Mouse (Mus musculus) neural tube, embryonic 11.5 days (tissue): ENCODE measurements around the gene Dnmt3a. TPM values are rescaled to one million over a fixed set of nuclear protein-coding genes. Genes with fewer than 3 reads are reported as not detected.
A peak's percentile ranks its signal among the peaks of the same experiment; 100 is the strongest.
"Not testable (repeated sequence)": the region's sequence is repeated elsewhere in the genome, so short reads cannot be mapped to it uniquely, and the experiment has no call there.

ENCODE experiments used
- ATAC-seq: fragments of 200-750 bp; cut with Nextera tagmentation; 2 replicates; pipeline ENCODE4 v1.8.0; 2017; ENCODE audit warnings: moderate number of reproducible peaks, mild to moderate bottlenecking, moderate TSS enrichment, moderate library complexity; ENCODE audit not compliant: insufficient read depth, low FRiP score, low TSS enrichment
- DNase-seq: peaks from one replicate; pipeline ENCODE4 v3.0.0-alpha.2; 2015; ENCODE audit warnings: low spot score
- H3K27ac ChIP-seq: fragments of 300-500 bp; sonication (generic); 2 replicates; pipeline ENCODE4 v1.5.1; 2014; ENCODE audit warnings: low read depth, mild to moderate bottlenecking, low read length
- H3K27me3 ChIP-seq: fragments of 300-500 bp; sonication (generic); 2 replicates; pipeline ENCODE4 v1.6.1; 2014; ENCODE audit warnings: mild to moderate bottlenecking, low read length, mixed read lengths; ENCODE audit not compliant: control insufficient read depth, insufficient read depth
- H3K36me3 ChIP-seq: fragments of 300-500 bp; sonication (generic); 2 replicates; pipeline ENCODE4 v1.6.1; 2014; ENCODE audit warnings: mild to moderate bottlenecking, low read length, moderate library complexity, mixed read lengths; ENCODE audit not compliant: control insufficient read depth, insufficient read depth
- H3K4me1 ChIP-seq: fragments of 300-500 bp; sonication (generic); 2 replicates; pipeline ENCODE4 v1.6.1; 2014; ENCODE audit warnings: low read length, mixed read lengths; ENCODE audit not compliant: control insufficient read depth, insufficient read depth
- H3K4me2 ChIP-seq: fragments of 300-500 bp; sonication (generic); 2 replicates; pipeline ENCODE4 v1.6.1; 2014; ENCODE audit warnings: low read depth, mild to moderate bottlenecking, moderate library complexity
- H3K4me3 ChIP-seq: fragments of 300-500 bp; sonication (generic); 2 replicates; pipeline ENCODE4 v1.5.1; 2014; ENCODE audit warnings: low read depth, low read length
- H3K9ac ChIP-seq: fragments of 300-500 bp; sonication (generic); 2 replicates; pipeline ENCODE4 v1.6.1; 2014; ENCODE audit warnings: mild to moderate bottlenecking, low read length
- H3K9me3 ChIP-seq: fragments of 300-500 bp; sonication (generic); 2 replicates; pipeline ENCODE4 v1.6.1; 2016; ENCODE audit warnings: low read length; ENCODE audit not compliant: control insufficient read depth
- WGBS: fragments of 180-500 bp; shearing (Covaris S2); extraction: QIAGEN DNeasy Blood & Tissue Kit; methylation state at CpG from one replicate; pipeline ENCODE4 v1.1.7; 2014; 5-methylcytosine and 5-hydroxymethylcytosine counted together
- polyA plus RNA-seq: library from polyadenylated mRNA; unstranded; fragments of >200 nt; fragmentation: Nextera tagmentation; extraction: Ambion mirVana; gene quantifications from 2 replicates; pipeline ENCODE4 v1.2.1, GENCODE M21; 2014

Dnmt3a gene
- polyA plus RNA-seq, 1 experiment from 2014 or later: 88.6 TPM

DNA sequence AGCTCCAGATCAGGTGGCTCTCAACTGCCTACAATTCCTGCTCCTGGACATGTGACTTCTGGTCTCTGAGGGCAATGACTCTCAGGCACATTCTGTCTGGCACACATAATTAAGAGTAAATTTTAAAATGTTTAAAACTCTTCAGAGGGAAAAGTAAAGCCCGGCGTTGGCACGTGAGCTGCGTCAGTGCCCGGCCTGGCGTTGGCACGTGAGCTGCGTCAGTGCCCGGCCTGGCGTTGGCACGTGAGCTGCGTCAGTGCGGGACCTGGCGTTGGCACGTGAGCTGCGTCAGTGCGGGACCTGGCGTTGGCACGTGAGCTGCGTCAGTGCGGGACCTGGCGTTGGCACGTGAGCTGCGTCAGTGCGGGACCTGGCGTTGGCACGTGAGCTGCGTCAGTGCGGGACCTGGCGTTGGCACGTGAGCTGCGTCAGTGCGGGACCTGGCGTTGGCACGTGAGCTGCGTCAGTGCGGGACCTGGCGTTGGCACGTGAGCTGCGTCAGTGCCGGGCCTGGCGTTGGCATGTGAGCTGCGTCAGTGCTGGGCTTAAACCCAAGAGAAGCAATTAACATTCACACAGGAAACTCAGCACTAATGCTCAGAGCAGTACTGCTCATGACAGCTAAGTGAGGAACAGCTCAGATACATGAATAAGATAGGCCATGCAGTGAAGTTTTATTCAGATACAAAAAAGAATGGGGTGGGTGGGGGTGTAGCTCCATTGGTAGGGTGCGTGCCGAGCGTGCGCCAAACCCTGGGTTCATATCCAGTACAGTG lies 124.5 kb downstream of the Dnmt3a start:
- not testable (repeated sequence) for H3K36me3 ChIP-seq, H3K27ac ChIP-seq, H3K4me2 ChIP-seq, H3K9me3 ChIP-seq, H3K27me3 ChIP-seq, H3K9ac ChIP-seq, DNase-seq, ATAC-seq, H3K4me3 ChIP-seq, H3K4me1 ChIP-seq
- 92% methylated on average over 31 of the region's 47 CpGs for WGBS

DNA sequence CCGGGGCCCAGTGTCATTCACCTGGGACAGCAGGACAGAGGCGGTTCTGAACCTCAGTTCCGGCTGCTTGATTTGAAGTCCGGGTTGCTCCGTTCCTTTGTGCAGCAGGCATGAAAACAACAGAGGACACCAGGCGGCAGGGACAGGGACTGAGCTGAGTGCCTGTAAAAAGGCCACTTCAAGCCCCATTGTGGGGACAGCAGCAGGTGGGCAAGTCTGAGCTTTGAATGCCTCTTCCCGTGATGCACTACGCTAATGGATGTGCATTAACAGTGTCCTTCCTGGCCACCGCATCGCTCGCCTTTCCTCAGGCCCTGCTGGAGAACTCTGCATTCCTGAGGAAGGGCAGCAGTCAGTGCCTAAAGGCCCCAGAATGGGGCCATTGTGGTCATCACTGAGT lies 136.2 kb downstream of the Dnmt3a start:
- Histone ChIP-seq H3K9me3 (no peaks in the 10 kb centered on the region), H3K27me3 (no peaks in the 10 kb centered on the region), H3K36me3 (no peaks in the 10 kb centered on the region), H3K4me3 (no peak overlapping the region), H3K4me2 (no peak overlapping the region), H3K9ac (no peak overlapping the region), H3K4me1 (no peaks in the 10 kb centered on the region), H3K27ac (no peak overlapping the region)
- WGBS: 10% methylated on average over 11 of the region's 11 CpGs
- ATAC-seq (peak; percentile 35; the same call in 1 of the 2 replicates), DNase-seq (peak; percentile 36)

DNA sequence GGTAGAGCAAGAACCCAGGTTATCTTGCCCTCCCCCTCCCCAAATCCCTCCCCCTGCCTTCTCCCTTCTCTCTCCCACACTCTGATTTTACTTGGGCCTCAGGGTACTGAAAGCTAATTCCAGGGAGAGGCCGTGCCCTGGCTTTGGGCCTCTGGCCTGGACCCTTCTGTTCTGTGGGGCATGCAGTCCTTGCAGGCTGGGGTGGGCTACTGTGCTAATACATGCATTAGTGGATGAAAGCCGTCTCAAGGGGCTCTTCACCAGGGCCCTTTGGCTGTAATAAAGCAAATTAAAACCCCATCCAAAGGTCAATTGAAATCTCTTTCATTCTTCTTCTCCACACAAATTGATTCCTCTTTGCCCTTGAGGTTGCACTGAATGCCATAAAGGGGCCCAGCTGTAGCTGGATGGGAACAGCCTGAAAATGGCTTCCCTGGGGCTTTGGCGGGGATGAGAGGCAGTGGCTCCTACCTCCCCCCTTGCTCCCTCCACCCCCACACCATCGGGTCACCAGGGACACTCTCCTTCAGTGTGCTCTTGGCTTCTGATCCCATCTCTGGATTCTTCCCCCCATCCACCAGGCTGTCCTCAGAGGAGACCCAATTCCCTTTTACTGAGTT lies 138.8 kb downstream of the Dnmt3a start:
- Histone ChIP-seq H3K27ac (no peak overlapping the region), H3K36me3 (no peaks in the 10 kb centered on the region), H3K9ac (no peak overlapping the region), H3K4me3 (no peak overlapping the region), H3K9me3 (no peaks in the 10 kb centered on the region), H3K4me1 (no peaks in the 10 kb centered on the region), H3K27me3 (no peaks in the 10 kb centered on the region), H3K4me2 (no peak overlapping the region)
- DNase-seq: peak; percentile 55
- ATAC-seq: peak; percentile 63; the same call in 1 of the 2 replicates
- WGBS: 39% methylated on average over 4 of the region's 4 CpGs

DNA sequence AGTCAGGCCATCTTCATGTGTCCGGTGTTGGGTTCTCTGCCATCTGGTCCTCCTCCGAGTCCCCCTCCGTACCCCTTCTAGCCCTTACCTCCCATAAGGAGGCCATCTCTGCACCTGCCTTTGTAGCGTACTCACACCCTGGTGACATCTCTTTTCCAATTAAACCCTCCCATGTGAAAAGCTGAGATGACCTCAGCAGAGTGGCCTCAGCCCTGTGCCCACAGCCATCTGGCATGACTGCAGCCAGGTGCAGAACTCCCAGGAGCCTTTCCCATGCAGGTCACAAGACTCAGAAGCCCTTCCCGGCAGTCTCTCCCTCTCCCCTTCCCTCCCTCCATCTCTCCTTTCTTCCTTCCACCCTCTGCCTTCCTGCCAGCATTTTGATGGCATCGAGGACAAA lies 141.7 kb downstream of the Dnmt3a start:
- ATAC-seq (no peak; the same call in 1 of the 2 replicates), DNase-seq (no peak)
- Histone ChIP-seq H3K4me2 (no peak overlapping the region), H3K9ac (no peak overlapping the region), H3K36me3 (no peaks in the 10 kb centered on the region), H3K9me3 (no peaks in the 10 kb centered on the region), H3K27me3 (no peaks in the 10 kb centered on the region), H3K4me1 (no peaks in the 10 kb centered on the region), H3K27ac (no peak overlapping the region), H3K4me3 (no peak overlapping the region)
- WGBS: 62% methylated on average over 6 of the region's 6 CpGs

- H3K9me3 ChIP-seq: no peaks in the 10 kb centered on the region
- no peak within 1 kb of the TSS for H3K4me2 ChIP-seq
- H3K4me3 ChIP-seq: no peak within 1 kb of the TSS
- H3K36me3 ChIP-seq: no peaks in the 10 kb centered on the region
- no peak within 1 kb of the TSS for H3K27ac ChIP-seq
- DNase-seq (no peak), ATAC-seq (peak; percentile 27; the same call in 1 of the 2 replicates)
- H3K4me1 ChIP-seq: no peaks in the 10 kb centered on the region
- WGBS: 25% methylated on average over 22 of the region's 22 CpGs
- no peak within 1 kb of the TSS for H3K9ac ChIP-seq
- peaks cover 13% of the 10 kb centered on the region; the same call in 1 of the 2 replicates for H3K27me3 ChIP-seq
These were observed 148.8 kb downstream of the Dnmt3a start, which contains the start of gene Pomc for GRCm38 (mm10) chr12:3954651-3955050. Gene Pomc (plus strand): TSS chr12:3954951.

DNA sequence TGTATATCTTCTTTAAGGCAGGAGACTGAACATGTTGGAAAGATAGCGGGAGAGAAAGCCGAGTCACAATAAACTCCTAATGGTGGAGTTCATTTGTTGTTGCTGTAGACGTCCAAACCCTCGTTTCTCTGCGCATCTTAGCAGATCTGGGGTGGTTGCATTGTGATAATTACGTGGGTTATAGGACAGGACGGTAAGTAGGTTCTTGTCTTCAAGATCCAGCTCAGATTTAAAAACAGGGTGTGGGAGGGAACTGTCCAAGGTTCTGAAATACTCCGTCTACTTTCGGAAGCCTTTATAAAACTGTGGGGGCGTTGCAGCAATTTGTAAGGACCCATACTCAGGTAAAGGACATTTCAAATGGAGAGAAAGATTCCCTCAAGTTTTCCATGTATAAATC lies 149.6 kb downstream of the Dnmt3a start:
- Histone ChIP-seq H3K27me3 (peaks cover 13% of the 10 kb centered on the region; the same call in 1 of the 2 replicates), H3K4me1 (0 out of 2 replicates have a peak, but pooled peaks cover 2% of the 10 kb centered on the region), H3K9ac (no peak overlapping the region), H3K9me3 (no peaks in the 10 kb centered on the region), H3K36me3 (no peaks in the 10 kb centered on the region), H3K27ac (no peak overlapping the region), H3K4me2 (no peak overlapping the region), H3K4me3 (no peak overlapping the region)
- 27% methylated on average over 10 of the region's 10 CpGs for WGBS
- DNase-seq: peak; percentile 49
- no peak for ATAC-seq

DNA sequence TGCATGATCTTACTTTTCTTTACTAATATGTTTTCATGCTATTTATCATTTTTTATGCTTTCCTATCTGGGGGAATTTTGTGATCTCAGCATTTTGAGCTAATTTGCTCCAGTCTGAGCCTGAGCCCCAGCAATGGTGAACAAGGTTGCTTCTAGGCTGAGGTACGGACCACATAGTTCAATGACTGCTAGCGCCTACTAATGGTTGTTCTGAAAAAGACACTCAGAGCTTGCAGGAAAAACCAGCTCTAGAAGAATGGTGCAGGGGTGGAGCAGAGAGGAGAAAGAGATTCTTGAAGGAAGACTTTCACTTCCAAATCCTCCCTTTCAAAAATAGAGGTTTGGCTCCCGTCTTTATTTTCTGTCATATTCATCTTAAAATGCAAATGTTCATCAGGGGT lies 150.5 kb downstream of the Dnmt3a start:
- no peak overlapping the region for H3K4me2 ChIP-seq
- no peak overlapping the region for H3K4me3 ChIP-seq
- H3K9me3 ChIP-seq: no peaks in the 10 kb centered on the region
- H3K36me3 ChIP-seq: no peaks in the 10 kb centered on the region
- ATAC-seq: no peak
- H3K4me1 ChIP-seq: 0 out of 2 replicates have a peak, but pooled peaks cover 2% of the 10 kb centered on the region
- peaks cover 13% of the 10 kb centered on the region; the same call in 1 of the 2 replicates for H3K27me3 ChIP-seq
- 15% methylated on average over 3 of the region's 3 CpGs for WGBS
- H3K9ac ChIP-seq: no peak overlapping the region
- H3K27ac ChIP-seq: no peak overlapping the region
- DNase-seq: no peak

DNA sequence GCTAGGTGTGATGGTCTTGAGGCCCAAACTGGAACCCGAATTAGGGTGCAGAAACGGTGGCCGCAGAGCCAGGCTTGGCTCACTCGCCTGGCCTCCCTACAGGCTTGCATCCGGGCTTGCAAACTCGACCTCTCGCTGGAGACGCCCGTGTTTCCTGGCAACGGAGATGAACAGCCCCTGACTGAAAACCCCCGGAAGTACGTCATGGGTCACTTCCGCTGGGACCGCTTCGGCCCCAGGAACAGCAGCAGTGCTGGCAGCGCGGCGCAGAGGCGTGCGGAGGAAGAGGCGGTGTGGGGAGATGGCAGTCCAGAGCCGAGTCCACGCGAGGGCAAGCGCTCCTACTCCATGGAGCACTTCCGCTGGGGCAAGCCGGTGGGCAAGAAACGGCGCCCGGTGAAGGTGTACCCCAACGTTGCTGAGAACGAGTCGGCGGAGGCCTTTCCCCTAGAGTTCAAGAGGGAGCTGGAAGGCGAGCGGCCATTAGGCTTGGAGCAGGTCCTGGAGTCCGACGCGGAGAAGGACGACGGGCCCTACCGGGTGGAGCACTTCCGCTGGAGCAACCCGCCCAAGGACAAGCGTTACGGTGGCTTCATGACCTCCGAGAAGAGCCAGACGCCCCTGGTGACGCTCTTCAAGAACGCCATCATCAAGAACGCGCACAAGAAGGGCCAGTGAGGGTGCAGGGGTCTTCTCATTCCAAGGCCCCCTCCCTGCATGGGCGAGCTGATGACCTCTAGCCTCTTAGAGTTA lies 154.2 kb downstream of the Dnmt3a start:
- H3K36me3 ChIP-seq: no peaks in the 10 kb centered on the region
- peak overlapping the region; percentile 56 for H3K4me3 ChIP-seq
- H3K9me3 ChIP-seq: no peaks in the 10 kb centered on the region
- 0 out of 2 replicates have a peak, but pooled peaks cover 2% of the 10 kb centered on the region for H3K4me1 ChIP-seq
- ATAC-seq (peak; percentile 98), DNase-seq (peak; percentile 93)
- H3K27ac ChIP-seq: peak overlapping the region; percentile 89
- H3K27me3 ChIP-seq: peaks cover 5% of the 10 kb centered on the region; the same call in 1 of the 2 replicates
- H3K9ac ChIP-seq: peak overlapping the region; percentile 82
- H3K4me2 ChIP-seq: peak overlapping the region; percentile 80
- WGBS: 3% methylated on average over 53 of the region's 53 CpGs
